Comparison of ENCODE assay signal across 9 mouse cellular contexts in genomic region chr8:57939856-57940420, GRCm38 (mm10).
DNase-seq lines count a peak whose midpoint lies in the region; ATAC-seq and TF ChIP-seq lines count a peak whose summit lies in the region.
"Had no signal": no experiment of that assay in that cellular context is flagged by ENCODE, and none has a peak within 500 bp of the region (broad histone marks: within the 10 kb centered on the region; RNA-seq: fewer than 3 reads in every experiment).

No protein-coding gene starts in this region.

- no peak overlapping the region for H3K4me2 ChIP-seq in forebrain, embryonic 16.5 days (ENCODE audit: low read length)
- no peak overlapping the region for H3K4me2 ChIP-seq in forebrain, embryonic 13.5 days
- peak overlapping the region; percentile 32; the same call in 1 of the 2 replicates for H3K4me2 ChIP-seq in midbrain, embryonic 16.5 days (ENCODE audit: low read length)
- no peak overlapping the region for H3K4me2 ChIP-seq in midbrain, embryonic 11.5 days
- peak overlapping the region; percentile 29; the same call in 1 of the 2 replicates for H3K4me2 ChIP-seq in stomach, embryonic 15.5 days
- H3K4me2 ChIP-seq: liver, embryonic 12.5 days had no signal

- no peak for TF ChIP-seq CTCF in kidney, adult 2 months (conservative IDR thresholded peaks at IDR 0.05; ENCODE audit: insufficient read depth, insufficient read length, low read depth, low read length)

- H3K9ac ChIP-seq in forebrain, embryonic 16.5 days (replicated peaks; ENCODE audit: low read depth, low read length): no peak overlapping the region
- H3K9ac ChIP-seq in forebrain, embryonic 13.5 days: no peak overlapping the region
- H3K9ac ChIP-seq in midbrain, embryonic 16.5 days (ENCODE audit: low read depth, low read length): no peak overlapping the region
- no peak overlapping the region for H3K9ac ChIP-seq in midbrain, embryonic 11.5 days (ENCODE audit: low read length)
- H3K9ac ChIP-seq in stomach, embryonic 15.5 days: no peak overlapping the region
- H3K9ac ChIP-seq: liver, embryonic 12.5 days had no signal

- 0 out of 2 replicates have a peak, but pooled peaks have one; percentile 15 for ATAC-seq in forebrain, embryonic 16.5 days
- no peak for ATAC-seq in forebrain, embryonic 13.5 days
- ATAC-seq in midbrain, embryonic 16.5 days: peak; percentile 2; the same call in 1 of the 2 replicates
- no peak; the same call in 1 of the 2 replicates for ATAC-seq in midbrain, embryonic 11.5 days (ENCODE audit: low FRiP score)
- ATAC-seq in stomach, embryonic 15.5 days (ENCODE audit: insufficient read depth, low FRiP score, low read depth): no peak
- ATAC-seq: liver, embryonic 12.5 days had no signal

- no peak overlapping the region for H3K4me3 ChIP-seq in forebrain, embryonic 16.5 days (replicated peaks; ENCODE audit: low read length)
- no peak overlapping the region for H3K4me3 ChIP-seq in forebrain, embryonic 13.5 days
- H3K4me3 ChIP-seq in kidney, adult 2 months (ENCODE audit: insufficient read depth, low read depth, low read length): no peak overlapping the region
- H3K4me3 ChIP-seq in midbrain, embryonic 16.5 days (ENCODE audit: low read depth, low read length): no peak overlapping the region
- no peak overlapping the region for H3K4me3 ChIP-seq in midbrain, embryonic 11.5 days (ENCODE audit: low read depth, low read length)
- H3K4me3 ChIP-seq in stomach, embryonic 15.5 days (replicated peaks): no peak overlapping the region
- H3K4me3 ChIP-seq: liver, embryonic 12.5 days had no signal

- H3K27me3 ChIP-seq in forebrain, embryonic 16.5 days (replicated peaks; ENCODE audit: control insufficient read depth, insufficient read depth, low read length): no peaks in the 10 kb centered on the region
- H3K27me3 ChIP-seq in forebrain, embryonic 13.5 days: no peaks in the 10 kb centered on the region
- H3K27me3 ChIP-seq in kidney, adult 2 months (replicated peaks; ENCODE audit: control insufficient read depth, insufficient read depth, low read length): no peaks in the 10 kb centered on the region
- H3K27me3 ChIP-seq in midbrain, embryonic 16.5 days (ENCODE audit: control insufficient read depth, insufficient read depth, low read depth, low read length): no peaks in the 10 kb centered on the region
- no peaks in the 10 kb centered on the region for H3K27me3 ChIP-seq in midbrain, embryonic 11.5 days (ENCODE audit: control insufficient read depth, insufficient read depth, low read length)
- H3K27me3 ChIP-seq in stomach, embryonic 15.5 days (replicated peaks): no peaks in the 10 kb centered on the region
- H3K27me3 ChIP-seq: liver, embryonic 12.5 days had no signal

- H3K27ac ChIP-seq in forebrain, embryonic 16.5 days (ENCODE audit: low read length): no peak overlapping the region
- H3K27ac ChIP-seq in forebrain, embryonic 13.5 days: no peak overlapping the region
- H3K27ac ChIP-seq in kidney, adult 2 months (ENCODE audit: insufficient read depth, low read depth, low read length): no peak overlapping the region
- no peak overlapping the region for H3K27ac ChIP-seq in midbrain, embryonic 16.5 days (ENCODE audit: low read length)
- no peak overlapping the region for H3K27ac ChIP-seq in midbrain, embryonic 11.5 days (ENCODE audit: low read depth, low read length)
- H3K27ac ChIP-seq in stomach, embryonic 15.5 days: no peak overlapping the region
- H3K27ac ChIP-seq: liver, embryonic 12.5 days had no signal

- 72% methylated on average over 5 of the region's 5 CpGs for WGBS in forebrain, embryonic 16.5 days
- WGBS in forebrain, embryonic 13.5 days: 76% methylated on average over 5 of the region's 5 CpGs
- 23% methylated on average over 5 of the region's 5 CpGs for WGBS in kidney, adult 2 months
- 73% methylated on average over 5 of the region's 5 CpGs for WGBS in midbrain, embryonic 16.5 days
- WGBS in midbrain, embryonic 11.5 days: 77% methylated on average over 5 of the region's 5 CpGs
- WGBS in stomach, embryonic 15.5 days: 54% methylated on average over 5 of the region's 5 CpGs

- H3K36me3 ChIP-seq in forebrain, embryonic 16.5 days (ENCODE audit: control insufficient read depth, insufficient read depth): no peaks in the 10 kb centered on the region
- no peaks in the 10 kb centered on the region for H3K36me3 ChIP-seq in forebrain, embryonic 13.5 days (ENCODE audit: poor library complexity, severe bottlenecking)
- no peaks in the 10 kb centered on the region for H3K36me3 ChIP-seq in kidney, adult 2 months (ENCODE audit: control insufficient read depth, insufficient read depth, low read length)
- no peaks in the 10 kb centered on the region for H3K36me3 ChIP-seq in midbrain, embryonic 16.5 days (ENCODE audit: control insufficient read depth, insufficient read depth, low read length)
- H3K36me3 ChIP-seq in midbrain, embryonic 11.5 days (ENCODE audit: control insufficient read depth, insufficient read depth, low read length): no peaks in the 10 kb centered on the region
- no peaks in the 10 kb centered on the region for H3K36me3 ChIP-seq in stomach, embryonic 15.5 days
- H3K36me3 ChIP-seq: liver, embryonic 12.5 days had no signal

- peak; percentile 61 for DNase-seq in kidney, adult 2 months
- no peak for DNase-seq in kidney, postnatal 14 days
- no peak for DNase-seq in midbrain, embryonic 11.5 days (ENCODE audit: low spot score, missing footprints)
- no peak for DNase-seq in frontal cortex, postnatal 25 days (ENCODE audit: low spot score in 2 of 2)

- no peak for TF ChIP-seq POLR2A in kidney, adult 2 months (IDR thresholded peaks at IDR 0.05; ENCODE audit: low read depth, low read length)

- no peaks in the 10 kb centered on the region for H3K9me3 ChIP-seq in forebrain, embryonic 16.5 days (ENCODE audit: control insufficient read depth, low read length)
- H3K9me3 ChIP-seq in forebrain, embryonic 13.5 days (replicated peaks): no peaks in the 10 kb centered on the region
- H3K9me3 ChIP-seq in midbrain, embryonic 16.5 days (replicated peaks; ENCODE audit: control insufficient read depth, low read length, poor library complexity, severe bottlenecking): no peaks in the 10 kb centered on the region
- H3K9me3 ChIP-seq in midbrain, embryonic 11.5 days (ENCODE audit: control insufficient read depth, low read length): no peaks in the 10 kb centered on the region
- no peaks in the 10 kb centered on the region for H3K9me3 ChIP-seq in stomach, embryonic 15.5 days
- H3K9me3 ChIP-seq: liver, embryonic 12.5 days had no signal

- no peaks in the 10 kb centered on the region for H3K4me1 ChIP-seq in forebrain, embryonic 16.5 days (replicated peaks; ENCODE audit: control insufficient read depth, insufficient read depth, low read length)
- no peaks in the 10 kb centered on the region for H3K4me1 ChIP-seq in forebrain, embryonic 13.5 days
- H3K4me1 ChIP-seq in kidney, adult 2 months (ENCODE audit: control insufficient read depth, insufficient read depth, low read length): no peaks in the 10 kb centered on the region; the same call in 1 of the 2 replicates
- no peaks in the 10 kb centered on the region for H3K4me1 ChIP-seq in midbrain, embryonic 16.5 days (ENCODE audit: control insufficient read depth, insufficient read depth, low read length)
- no peaks in the 10 kb centered on the region for H3K4me1 ChIP-seq in midbrain, embryonic 11.5 days (ENCODE audit: control insufficient read depth, insufficient read depth, low read length)
- no peaks in the 10 kb centered on the region for H3K4me1 ChIP-seq in stomach, embryonic 15.5 days
- H3K4me1 ChIP-seq: liver, embryonic 12.5 days had no signal

Comparison
In these comparisons a context has a peak if more than half of its experiments do, and no peak if none do; other contexts are left out.
1. ATAC-seq: peak in forebrain, embryonic 16.5 days (single experiment) and midbrain, embryonic 16.5 days (single experiment); none in forebrain, embryonic 13.5 days (single experiment), midbrain, embryonic 11.5 days (single experiment) and stomach, embryonic 15.5 days (single experiment).
2. H3K4me2 ChIP-seq: peak in midbrain, embryonic 16.5 days (single experiment) and stomach, embryonic 15.5 days (single experiment); none in forebrain, embryonic 16.5 days (single experiment), forebrain, embryonic 13.5 days (single experiment) and midbrain, embryonic 11.5 days (single experiment).